Mouse (Mus musculus) T-helper 17 cell (primary cell): ENCODE results near the gene Zcchc18.

Experiments used
- in situ Hi-C, 2 experiments: fragments of 300-600 bp; cut with MboI, MseI; formaldehyde crosslinking; loops; 1 replicate in 1 of 2; 2 replicates in 1 of 2; pipeline ENCODE4 v1.15.1; 2025; ENCODE audit warnings: high pct_unique_total_duplicates in 2 of 2

Gene Zcchc18

DNA sequence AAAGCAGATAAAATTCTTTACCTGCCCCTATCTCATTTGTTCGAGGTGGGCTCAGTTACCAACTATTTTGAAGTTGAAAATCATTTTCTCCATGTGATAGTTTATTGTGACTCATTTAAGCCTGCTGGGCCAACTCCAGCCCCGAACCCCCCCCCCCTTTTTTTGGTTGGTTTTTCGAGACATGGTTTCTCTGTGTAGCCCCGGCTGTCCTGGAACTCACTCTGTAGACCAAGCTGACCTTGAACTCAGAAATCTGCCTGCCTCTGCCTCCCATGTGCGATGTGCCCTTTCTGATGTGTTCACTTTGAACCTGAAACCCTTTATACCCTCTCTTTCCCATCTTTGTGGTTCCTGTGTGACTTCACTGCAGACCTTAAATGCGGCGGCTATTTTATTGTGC, 45.5 kb downstream of the Zcchc18 start:
- in situ Hi-C loops: loop anchor here in 1 of 2 experiments (10.0 kb wide), 1 partner anchor 294 kb away; the partner anchor contains the start of gene Morf4l2
